Mouse (Mus musculus) splenic B cell, adult 2 months (primary cell): Measurements from ENCODE around the gene Bean1.

Experiments used
- DNase-seq: peaks from one replicate; pipeline ENCODE4 v3.0.0-alpha.2; 2011; ENCODE audit warnings: low read depth, low spot score
- H3K27me3 ChIP-seq: 2 replicates; pipeline ENCODE4 v1.6.1; 2012; ENCODE audit warnings: mild to moderate bottlenecking, low read length, moderate library complexity, mixed read lengths; ENCODE audit not compliant: control insufficient read depth, poor library complexity, insufficient read depth, severe bottlenecking
- H3K36me3 ChIP-seq: 2 replicates; pipeline ENCODE4 v1.6.1; 2012; ENCODE audit warnings: mild to moderate bottlenecking, low read length, moderate library complexity, mixed read lengths; ENCODE audit not compliant: control insufficient read depth, poor library complexity, insufficient read depth, severe bottlenecking

Gene Bean1

DNA sequence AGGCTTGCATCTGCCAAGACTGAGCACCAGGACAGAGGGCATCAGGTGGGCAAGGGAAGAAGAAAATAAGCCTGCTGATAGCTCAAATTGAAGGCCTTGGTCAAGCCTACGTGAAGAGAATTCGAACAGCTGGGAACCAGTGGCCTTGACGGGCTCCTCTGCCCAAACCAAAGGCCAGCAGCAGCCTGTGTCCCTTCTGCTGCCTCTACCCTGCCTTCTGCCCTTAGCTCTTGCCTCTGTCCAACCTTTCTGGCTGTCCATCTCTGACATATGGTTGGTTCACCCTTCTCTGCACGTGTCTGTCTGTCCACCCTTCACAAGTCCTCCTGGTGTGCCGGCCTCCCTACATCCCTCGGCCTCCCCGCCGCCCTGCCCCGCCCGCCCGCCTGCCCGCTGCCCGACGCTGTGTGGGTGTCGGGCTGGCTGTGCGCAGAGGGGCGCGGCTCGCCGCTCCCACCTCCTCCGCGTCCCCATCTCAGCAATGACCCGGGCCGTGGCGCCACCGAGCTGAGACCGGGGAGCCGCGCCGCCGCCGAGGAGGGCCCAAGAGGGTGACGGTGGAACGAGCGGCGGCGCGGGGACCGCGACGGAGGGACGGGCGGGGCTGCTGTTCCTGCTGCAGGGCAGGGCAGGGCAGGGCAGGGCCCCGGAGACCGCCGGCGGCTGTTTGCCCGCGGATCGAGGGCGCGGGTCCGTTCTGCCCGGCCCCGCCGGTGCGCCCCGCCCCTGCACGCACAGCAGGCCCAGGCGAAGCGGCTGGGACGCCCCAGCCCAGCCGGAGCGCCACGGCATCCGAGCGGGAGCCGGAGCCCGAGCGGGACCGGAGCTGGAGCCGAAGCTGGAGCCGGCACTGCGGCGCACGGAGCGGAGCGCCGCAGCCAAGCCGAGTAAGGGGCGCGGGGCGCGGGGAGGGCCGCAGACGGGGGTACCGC is at the start of gene Bean1:
Bean1 (plus strand) TSS at position 325 of the 932 bp plus-strand sequence.
- Histone ChIP-seq H3K27me3 (no peaks in the 10 kb centered on the region; the same call in 1 of the 2 replicates), H3K36me3 (no peaks in the 10 kb centered on the region)
- DNase-seq, result peak; percentile 42

DNA sequence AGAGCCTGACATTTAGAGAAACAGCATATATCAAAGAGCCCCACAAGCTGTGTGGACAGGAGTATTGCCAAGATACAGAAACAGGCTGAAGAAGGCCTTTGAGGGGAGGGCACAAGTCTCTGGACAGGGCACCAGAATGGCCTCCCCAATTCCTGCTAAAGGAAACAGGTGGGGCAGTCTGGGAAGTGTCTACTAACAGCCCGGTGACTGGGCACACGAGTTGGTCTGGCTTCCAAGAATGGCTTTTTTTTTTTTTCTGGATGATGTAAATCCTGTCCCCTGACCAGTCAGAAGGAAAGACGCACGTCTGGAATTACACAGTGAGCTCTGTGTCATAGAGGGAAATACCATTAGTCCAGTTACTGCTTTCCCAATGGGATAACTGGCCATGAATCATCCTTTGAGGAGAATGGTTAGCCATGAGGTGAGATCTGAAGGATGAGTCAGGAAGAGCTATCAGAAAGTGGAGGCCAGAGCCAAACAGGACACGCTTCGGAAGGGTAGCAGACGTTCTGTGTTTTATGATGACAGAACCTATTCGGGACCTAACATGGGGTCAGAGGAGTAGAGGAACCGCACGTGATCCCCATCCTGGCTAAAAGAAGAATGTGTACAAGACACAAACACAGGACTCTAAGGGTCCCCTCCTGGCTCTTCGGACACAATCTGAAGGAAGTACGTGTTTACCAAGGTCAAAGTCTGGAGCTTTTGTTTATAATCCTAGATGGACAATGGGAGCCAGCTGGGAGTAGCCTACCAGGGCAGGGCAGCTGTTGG is 48.4 kb upstream of the Bean1 start:
- Histone ChIP-seq H3K27me3 (no peaks in the 10 kb centered on the region), H3K36me3 (no peaks in the 10 kb centered on the region)
- no peak for DNase-seq

DNA sequence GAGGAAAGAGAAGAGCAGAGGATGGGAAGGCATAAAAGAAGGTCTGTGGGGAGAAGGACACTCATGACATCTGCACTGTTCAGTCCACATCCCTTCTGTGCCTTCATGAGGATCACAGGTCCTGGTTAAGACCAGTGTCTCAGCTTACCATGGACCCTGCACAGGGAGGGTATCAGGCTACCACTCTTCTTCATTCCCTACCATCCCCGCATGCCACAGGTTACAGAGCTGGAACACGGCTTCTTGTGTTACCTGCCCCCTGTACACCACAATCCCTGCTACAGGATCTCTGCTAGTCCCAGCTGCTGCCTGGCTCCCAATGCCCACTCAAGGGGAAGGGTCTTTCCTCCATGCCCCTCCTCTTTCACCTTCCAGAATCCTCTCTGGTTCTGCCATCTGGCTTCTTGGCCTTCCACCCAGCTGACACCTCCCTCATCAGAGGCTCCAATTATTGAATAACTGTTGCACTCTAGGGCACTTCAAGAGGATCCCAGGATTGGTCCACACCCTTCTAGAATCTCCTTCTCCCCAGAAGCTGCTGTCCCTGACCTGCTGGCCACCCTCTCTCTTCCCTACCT is 47.1 kb upstream of the Bean1 start:
- no peak for DNase-seq
- H3K36me3 ChIP-seq, result no peaks in the 10 kb centered on the region
- no peaks in the 10 kb centered on the region for H3K27me3 ChIP-seq

DNA sequence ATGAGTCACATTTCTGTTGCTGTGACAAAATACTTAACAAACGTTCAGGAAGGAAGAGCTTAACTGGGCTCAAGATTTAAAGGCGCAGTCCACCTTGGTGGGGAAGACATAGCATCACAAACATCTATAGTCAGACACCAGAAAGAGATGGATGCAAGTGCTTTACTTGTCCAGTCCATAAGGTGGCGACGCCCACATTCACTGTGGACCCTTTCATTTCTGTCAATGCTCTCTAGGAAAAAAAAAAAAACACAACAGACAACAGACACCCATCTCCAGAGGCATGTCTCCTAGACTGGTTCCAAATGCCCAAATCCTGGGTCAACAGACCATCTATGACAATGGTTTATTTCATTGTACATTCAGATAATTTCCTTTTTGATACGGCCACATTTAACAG is 45.7 kb upstream of the Bean1 start:
- Histone ChIP-seq H3K27me3 (no peaks in the 10 kb centered on the region), H3K36me3 (no peaks in the 10 kb centered on the region)
- no peak for DNase-seq

DNA sequence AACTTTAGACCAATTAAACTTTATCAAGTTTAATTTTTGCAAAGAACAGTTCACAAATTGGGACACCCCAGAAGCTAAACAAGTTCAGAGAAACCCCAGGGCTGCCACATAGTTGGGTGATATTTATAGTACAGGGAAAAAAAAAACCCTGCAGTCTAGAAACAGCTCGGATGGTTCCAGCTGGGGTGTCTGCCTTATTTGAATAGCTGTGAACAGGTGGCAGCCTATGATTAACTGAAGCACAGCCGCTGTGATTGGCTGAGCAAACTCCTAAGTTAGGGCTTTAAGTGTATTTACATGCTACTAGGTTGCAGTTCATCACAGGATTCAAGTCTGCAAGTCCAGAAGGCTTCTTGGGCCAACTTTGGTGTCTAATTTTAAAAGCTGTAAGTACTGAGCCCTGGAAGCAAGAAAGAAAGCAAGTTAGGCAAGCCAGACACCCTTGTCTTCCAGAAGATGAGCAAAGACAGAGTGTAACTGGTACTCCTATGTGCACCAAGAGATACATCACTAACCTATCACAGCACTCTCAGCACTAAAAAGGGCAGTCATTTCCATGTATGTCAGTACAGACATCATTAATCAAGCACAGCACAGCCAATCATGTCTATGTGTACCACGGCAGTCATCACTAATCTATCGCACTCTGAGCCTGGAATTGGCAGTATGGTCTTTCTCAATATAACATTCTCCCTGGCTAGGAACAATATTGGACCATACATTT is 42.9 kb upstream of the Bean1 start:
- Histone ChIP-seq H3K27me3 (no peaks in the 10 kb centered on the region), H3K36me3 (no peaks in the 10 kb centered on the region)
- DNase-seq, result peak; percentile 75

DNA sequence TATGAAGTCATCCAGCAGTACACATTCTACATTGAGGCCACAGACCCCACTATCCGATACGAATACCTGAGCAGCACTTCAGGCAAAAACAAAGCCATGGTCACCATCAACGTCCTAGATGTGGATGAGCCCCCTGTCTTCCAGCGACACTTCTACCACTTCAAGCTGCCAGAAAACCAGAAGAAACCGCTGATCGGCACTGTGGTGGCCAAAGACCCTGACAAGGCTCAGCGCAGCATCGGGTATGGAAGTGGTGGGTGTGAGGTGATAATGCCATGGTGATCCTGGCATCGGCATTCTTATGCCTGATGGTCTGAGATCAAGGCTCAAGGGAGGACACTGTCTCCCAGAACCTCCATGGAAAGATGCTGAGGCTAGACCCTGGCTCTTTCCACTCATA is 39.3 kb upstream of the Bean1 start:
- no peak for DNase-seq
- H3K36me3 ChIP-seq, result no peaks in the 10 kb centered on the region
- H3K27me3 ChIP-seq, result no peaks in the 10 kb centered on the region

DNA sequence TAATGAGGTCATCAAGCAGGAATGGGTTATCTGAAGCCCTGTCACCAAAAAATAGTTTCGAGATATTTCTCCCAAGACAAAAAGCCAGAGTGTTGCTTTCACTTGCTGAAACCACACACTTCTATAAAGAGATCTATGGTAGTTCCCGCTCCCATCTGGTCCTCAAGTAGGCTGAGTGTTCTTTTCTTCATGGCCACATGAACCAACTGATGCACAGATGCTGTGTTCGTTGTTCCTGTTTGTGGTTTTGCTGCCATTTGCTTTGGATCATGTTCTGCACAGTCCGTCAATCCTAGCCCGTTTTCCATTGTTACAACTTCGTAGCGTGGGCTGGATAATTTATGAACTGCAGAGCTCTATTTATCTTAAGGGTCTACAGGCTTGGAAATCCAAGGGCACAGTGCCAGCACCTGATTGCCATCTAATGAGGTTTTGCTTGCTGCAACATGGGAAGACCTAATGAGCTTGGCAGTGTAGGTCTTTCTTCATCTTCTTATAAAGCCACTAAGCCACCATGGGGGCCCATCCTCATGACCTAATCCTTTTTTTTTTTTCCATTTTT is 38.7 kb upstream of the Bean1 start:
- Histone ChIP-seq H3K36me3 (no peaks in the 10 kb centered on the region), H3K27me3 (no peaks in the 10 kb centered on the region)
- no peak for DNase-seq

DNA sequence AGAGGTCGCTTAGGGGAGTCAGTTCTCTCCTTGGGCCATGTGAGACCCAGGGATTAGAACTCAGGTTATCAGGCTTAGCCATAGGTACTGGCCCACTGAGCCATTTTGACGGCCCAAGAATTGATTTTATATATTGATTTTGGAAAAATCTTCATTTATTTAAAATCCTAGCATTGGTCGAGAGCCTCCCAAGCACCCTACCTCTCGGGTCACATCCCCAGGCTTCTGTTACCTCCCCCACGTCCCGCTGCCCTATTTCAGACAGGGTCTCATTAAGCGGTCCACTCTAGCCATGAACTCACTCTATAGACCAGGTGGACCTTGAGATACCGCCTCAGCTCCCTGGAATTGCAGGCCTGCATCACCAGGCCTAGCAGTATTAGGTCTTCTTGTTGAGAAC is 35.7 kb upstream of the Bean1 start:
- H3K36me3 ChIP-seq, result no peaks in the 10 kb centered on the region
- no peak for DNase-seq

DNA sequence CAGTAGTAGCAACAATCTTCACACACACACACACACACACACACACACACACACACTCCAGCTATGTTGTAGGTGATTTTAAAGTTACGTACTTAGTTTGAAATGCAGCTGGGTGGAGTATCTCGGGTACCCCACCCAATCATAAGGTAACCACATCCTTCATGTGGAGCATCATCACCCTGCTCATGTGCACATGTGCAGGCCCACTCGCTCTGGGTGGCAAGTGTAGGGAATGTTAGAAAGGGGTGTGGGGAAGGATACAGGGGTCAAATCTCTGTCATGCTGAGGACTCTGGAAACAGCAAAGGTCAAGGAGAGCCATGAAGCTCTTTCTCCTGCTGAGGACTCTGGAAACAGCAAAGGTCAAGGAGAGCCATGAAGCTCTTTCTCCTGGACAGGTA is 34.0 kb upstream of the Bean1 start:
- H3K27me3 ChIP-seq, result no peaks in the 10 kb centered on the region
- DNase-seq, result no peak
- no peaks in the 10 kb centered on the region for H3K36me3 ChIP-seq

More for the DNA sequence above, 35.7 kb upstream of the Bean1 start:
- H3K27me3 ChIP-seq, result no peaks in the 10 kb centered on the region

DNA sequence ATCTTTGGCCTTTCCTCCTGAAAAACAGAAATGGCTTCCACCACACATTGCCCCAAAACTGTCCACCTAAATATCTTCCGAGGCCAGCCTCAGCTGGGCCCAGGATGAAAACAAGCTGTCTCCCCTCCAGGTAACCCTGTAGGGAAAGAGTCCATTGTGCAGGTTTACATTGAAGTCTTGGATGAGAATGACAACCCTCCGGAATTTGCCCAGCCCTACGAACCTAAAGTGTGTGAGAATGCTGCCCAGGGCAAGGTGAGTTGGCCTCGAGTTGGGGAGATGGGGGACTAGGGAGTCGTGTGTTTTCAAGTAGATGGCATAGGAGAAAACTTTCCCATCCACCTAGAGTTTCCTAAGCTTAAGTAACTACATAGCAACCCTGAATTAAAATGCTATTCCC is 32.6 kb upstream of the Bean1 start:
- H3K36me3 ChIP-seq, result no peaks in the 10 kb centered on the region
- DNase-seq, result no peak
- no peaks in the 10 kb centered on the region for H3K27me3 ChIP-seq

DNA sequence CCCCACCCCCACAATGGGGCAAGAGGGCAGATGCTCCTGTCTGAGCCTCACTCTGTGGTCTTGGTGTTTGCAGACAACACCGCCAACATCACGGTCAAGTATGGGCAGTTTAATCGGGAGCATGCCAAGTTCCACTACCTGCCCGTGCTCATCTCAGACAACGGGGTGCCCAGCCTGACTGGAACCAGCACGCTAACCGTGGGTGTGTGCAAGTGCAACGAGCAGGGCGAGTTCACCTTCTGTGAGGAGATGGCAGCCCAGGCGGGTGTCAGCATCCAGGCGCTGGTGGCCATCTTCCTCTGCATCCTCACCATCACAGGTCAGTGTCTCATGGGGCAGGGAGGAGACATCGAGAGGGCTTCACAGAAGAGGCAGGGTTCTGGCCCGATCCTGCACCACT is 29.6 kb upstream of the Bean1 start:
- H3K36me3 ChIP-seq, result no peaks in the 10 kb centered on the region
- DNase-seq, result no peak
- no peaks in the 10 kb centered on the region for H3K27me3 ChIP-seq

DNA sequence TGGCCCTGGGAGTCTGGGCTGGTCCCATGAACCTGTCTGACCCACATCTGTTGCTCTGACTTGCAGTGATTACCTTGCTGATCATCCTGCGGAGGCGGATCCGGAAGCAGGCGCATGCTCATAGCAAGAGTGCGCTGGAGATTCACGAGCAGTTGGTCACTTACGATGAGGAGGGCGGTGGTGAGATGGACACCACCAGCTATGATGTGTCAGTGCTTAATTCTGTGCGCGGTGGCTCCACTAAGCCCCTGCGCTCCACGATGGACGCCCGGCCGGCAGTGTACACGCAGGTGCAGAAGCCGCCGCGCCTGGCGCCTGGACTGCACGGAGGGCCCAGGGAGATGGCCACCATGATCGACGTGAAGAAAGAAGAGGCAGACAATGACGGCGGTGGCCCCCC is 27.8 kb upstream of the Bean1 start:
- Histone ChIP-seq H3K27me3 (no peaks in the 10 kb centered on the region), H3K36me3 (no peaks in the 10 kb centered on the region)
- DNase-seq, result no peak

DNA sequence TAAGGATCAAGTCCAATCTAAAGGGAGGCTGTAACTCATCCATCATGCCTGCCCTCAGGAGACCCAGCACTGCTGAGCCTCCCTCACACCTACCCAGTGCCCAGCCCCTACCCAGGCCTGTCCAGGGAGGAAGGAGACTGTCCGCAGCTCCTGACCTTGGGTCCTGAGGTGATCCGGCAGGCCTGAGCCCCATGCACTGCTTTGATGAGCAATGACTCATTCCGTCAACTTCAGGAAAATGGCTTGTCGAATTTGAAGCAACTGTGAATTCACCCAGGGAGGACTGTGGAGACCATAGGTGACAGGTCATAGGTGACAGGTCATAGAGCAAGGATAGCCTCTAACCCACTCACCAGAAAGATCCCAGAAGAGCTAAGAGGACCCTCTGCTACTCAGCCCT is 26.9 kb upstream of the Bean1 start:
- DNase-seq, result no peak
- no peaks in the 10 kb centered on the region for H3K27me3 ChIP-seq
- no peaks in the 10 kb centered on the region for H3K36me3 ChIP-seq

DNA sequence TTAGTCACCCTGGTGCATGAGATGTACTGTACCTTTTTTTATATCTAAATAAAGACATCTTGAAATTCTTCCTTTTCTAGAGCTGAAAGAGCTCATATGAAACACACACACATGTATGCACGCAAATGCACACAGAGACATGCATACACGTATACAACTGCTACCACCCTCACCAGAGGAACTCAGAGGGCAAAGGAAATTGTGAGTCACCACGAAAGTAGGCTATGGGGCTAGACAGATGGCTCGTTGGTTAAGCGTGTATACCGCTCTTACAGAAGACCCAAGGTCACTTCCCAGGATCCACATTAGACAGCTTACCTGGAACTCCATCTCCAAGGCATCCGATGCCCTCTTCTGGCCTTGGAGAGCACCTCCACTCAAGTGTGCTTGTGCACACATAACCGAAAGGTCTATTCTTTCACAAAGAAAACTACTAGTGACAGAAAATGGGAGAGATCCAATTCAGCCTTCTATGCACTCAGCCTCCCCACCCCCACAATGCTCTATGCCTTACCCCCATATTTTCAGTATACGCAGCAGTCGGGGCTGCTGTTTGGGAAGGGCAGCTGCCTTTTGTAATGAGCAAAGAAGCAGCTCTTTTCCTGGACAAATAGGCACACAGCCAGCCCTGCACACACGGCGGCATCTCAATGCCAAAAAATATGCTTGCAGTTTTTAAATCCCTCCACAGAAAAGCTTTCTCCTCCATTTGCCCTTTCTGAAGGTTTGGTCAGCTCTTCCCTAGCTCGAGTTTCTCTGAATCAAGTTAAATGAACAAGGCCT is 25.6 kb upstream of the Bean1 start:
- DNase-seq, result peak; percentile 24
- Histone ChIP-seq H3K27me3 (no peaks in the 10 kb centered on the region), H3K36me3 (no peaks in the 10 kb centered on the region)
